Mouse (Mus musculus) spleen, postnatal 36 days (tissue): ENCODE measurements around the gene Lce1g.

Experiments
- DNase-seq, 2 experiments: peaks; one replicate each; pipeline ENCODE4 v3.0.0; 2022; ENCODE audit warnings: low spot score in 2 of 2, mixed read lengths in 1 of 2

Gene Lce1g

GRCm38 (mm10) chr3:92752238-92752637, at the start of gene Lce1g:
TSS of gene Lce1g (minus strand) at chr3:92752338.
- DNase-seq, result no peak

- no peak for DNase-seq
Measured at GRCm38 (mm10) chr3:92790414-92790813, 38.3 kb upstream of the Lce1g start, which contains the start of gene Lce1j. TSS of gene Lce1j (minus strand) at chr3:92790514.

DNA sequence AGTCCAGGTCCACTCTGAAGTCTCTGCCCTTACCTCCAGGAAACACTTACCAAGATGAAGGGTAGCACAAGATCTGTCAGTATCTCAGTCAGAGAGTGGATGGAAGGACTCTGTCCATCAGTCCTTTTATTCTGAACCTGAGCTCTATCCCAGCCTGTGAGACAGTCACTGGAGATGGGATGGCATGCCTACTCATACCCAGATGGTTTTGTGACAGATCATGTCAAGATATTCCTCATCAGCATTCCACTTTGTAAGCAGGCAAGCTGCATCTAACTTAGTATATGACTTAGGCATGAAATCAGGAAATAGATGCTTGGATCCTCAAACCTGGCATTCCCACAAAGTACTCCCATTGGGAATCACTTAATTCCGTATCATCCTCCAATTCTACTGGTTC, 26.7 kb upstream of the Lce1g start, which contains the start of gene Lce1i:
Gene Lce1i (minus strand): TSS at position 101 of the 400 bp plus-strand sequence.
- no peak for DNase-seq

GRCm38 (mm10) chr3:92771573-92771972, 19.4 kb upstream of the Lce1g start:
- DNase-seq, result no peak

GRCm38 (mm10) chr3:92764965-92765364, 12.8 kb upstream of the Lce1g start, which contains the start of gene Lce1h:
TSS of gene Lce1h (minus strand) at chr3:92765065.
- DNase-seq, result no peak

GRCm38 (mm10) chr3:92753197-92753596, 1.1 kb upstream of the Lce1g start:
- no peak for DNase-seq

- no peak for DNase-seq
Measured at GRCm38 (mm10) chr3:92738996-92739395, 13.1 kb downstream of the Lce1g start, which contains the start of gene Gm38119. TSS of gene Gm38119 (minus strand) at chr3:92739096.

DNA sequence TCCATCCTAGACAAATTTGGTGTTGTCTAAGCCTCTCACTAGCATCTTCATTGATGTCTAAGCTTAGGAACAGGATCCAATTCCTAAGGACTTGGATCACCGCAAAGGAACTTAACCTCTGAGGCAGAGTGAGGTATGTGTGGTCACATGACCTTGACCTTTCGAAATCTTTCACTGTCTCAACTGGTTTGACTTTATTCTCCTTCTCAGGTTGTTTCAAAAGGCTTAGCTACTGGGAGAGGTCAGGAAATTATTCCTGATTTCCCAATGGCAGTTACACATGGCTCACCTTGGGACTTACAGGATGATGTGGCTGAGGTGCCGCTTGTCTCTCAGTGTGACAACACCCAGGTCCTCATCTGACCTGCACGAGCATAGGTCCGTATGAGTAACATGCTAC, 29.5 kb downstream of the Lce1g start:
- DNase-seq, result no peak

DNA sequence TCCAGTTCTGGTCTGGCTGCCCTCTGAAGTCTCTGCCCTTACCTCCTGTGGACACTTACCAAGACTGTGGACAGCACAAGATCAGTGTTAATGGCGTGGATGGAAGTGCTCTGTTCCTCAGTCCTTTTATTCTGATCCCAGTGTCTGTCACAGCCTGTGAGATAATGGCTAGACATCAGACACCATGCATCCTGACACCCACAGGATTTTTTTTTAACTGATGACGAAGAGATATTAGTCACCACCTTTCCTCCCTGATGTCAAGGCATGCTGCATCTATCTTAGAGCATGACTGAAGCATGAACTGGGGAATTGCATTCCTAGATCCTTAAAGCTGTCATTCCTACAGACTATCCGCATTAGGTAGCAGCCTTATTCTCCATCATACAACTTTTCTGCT, 31.9 kb downstream of the Lce1g start, which contains the start of gene Lce1f:
Gene Lce1f (minus strand): TSS at position 101 of the 400 bp plus-strand sequence.
- no peak for DNase-seq

GRCm38 (mm10) chr3:92715122-92715521, 37.0 kb downstream of the Lce1g start:
- no peak for DNase-seq

DNA sequence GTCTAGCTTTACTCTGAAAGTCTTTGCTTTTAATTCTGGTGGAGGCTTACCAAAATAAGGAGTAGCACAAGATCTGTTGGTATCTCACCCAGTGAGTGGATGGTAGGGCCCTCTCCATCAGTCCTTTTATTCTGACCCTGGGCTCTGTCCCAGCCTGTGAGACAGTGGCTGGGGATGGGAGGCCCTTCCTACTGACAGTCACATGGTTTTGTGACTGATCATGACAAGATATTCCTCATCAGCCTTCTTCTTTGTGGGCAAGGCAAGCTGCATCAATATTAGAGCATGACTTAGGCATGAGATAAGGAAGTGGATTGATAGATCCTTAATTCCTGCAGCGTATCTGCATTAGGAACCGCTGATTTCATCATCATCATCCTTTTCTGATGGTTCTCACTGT, 43.2 kb downstream of the Lce1g start, which contains the start of gene Lce1e:
Gene Lce1e (minus strand): TSS at position 101 of the 400 bp plus-strand sequence.
- no peak for DNase-seq
